In genomic region chr9:118400520-118400919, GRCm38 (mm10) we compare ENCODE assay signal across 13 mouse cellular contexts.
"Had no signal": no experiment of that assay in that cellular context is flagged by ENCODE, and none has a peak within 500 bp of the region (broad histone marks: within the 10 kb centered on the region; RNA-seq: fewer than 3 reads in every experiment).

No protein-coding gene starts in this region.

- H3K4me2 ChIP-seq: intestine, embryonic 15.5 days; kidney, embryonic 15.5 days; liver, embryonic 11.5 days; liver, embryonic 15.5 days; midbrain, embryonic 12.5 days had no signal

- H3K9ac ChIP-seq: intestine, embryonic 15.5 days; kidney, embryonic 15.5 days; liver, embryonic 15.5 days; midbrain, embryonic 12.5 days had no signal

- H3K36me3 ChIP-seq: intestine, embryonic 15.5 days; kidney, embryonic 15.5 days; limb, embryonic 10.5 days; liver, embryonic 15.5 days; midbrain, embryonic 12.5 days had no signal

- H3K9me3 ChIP-seq: intestine, embryonic 15.5 days; kidney, embryonic 15.5 days; limb, embryonic 10.5 days; liver, embryonic 15.5 days; midbrain, embryonic 12.5 days had no signal

- H3K4me3 ChIP-seq: intestine, embryonic 15.5 days; kidney, embryonic 15.5 days; limb, embryonic 10.5 days; liver, embryonic 15.5 days; midbrain, embryonic 12.5 days had no signal

- ATAC-seq: intestine, embryonic 15.5 days; lung, postnatal 0 days; midbrain, embryonic 16.5 days had no signal

- H3K4me1 ChIP-seq: intestine, embryonic 15.5 days; liver, embryonic 15.5 days had no signal

- H3K27me3 ChIP-seq: intestine, embryonic 15.5 days; kidney, embryonic 15.5 days; liver, embryonic 15.5 days had no signal

- DNase-seq: kidney, adult 2 months; kidney, postnatal 14 days; lung, adult 2 months; lung, postnatal 4 days; right cerebral cortex, postnatal 25 days had no signal

- H3K27ac ChIP-seq: intestine, embryonic 15.5 days; kidney, embryonic 15.5 days; limb, embryonic 10.5 days; liver, embryonic 15.5 days; midbrain, embryonic 12.5 days had no signal
